Mouse (Mus musculus): ENCODE measurements around the gene Dek.

Gene Dek

GRCm38 (mm10) chr13:47105711-47106579 lies at the start of gene Dek:
TSS of gene Dek (minus strand) at chr13:47106201.
- DNase-seq (ENCODE audit: low spot score): peak; percentile 91

- no peak for DNase-seq (ENCODE audit: low spot score)
These were observed 48.9 kb upstream of the Dek start for GRCm38 (mm10) chr13:47154866-47155265.

GRCm38 (mm10) chr13:47153206-47153605 lies 47.2 kb upstream of the Dek start:
- no peak for DNase-seq (ENCODE audit: low spot score)

GRCm38 (mm10) chr13:47152390-47152789 lies 46.4 kb upstream of the Dek start:
- peak; percentile 22 for DNase-seq (ENCODE audit: low spot score)

- no peak for DNase-seq (ENCODE audit: low spot score)
These were observed 45.1 kb upstream of the Dek start for GRCm38 (mm10) chr13:47151060-47151459.

- no peak for DNase-seq (ENCODE audit: low spot score)
These were observed 44.0 kb upstream of the Dek start for GRCm38 (mm10) chr13:47149993-47150392.

GRCm38 (mm10) chr13:47148573-47148972 lies 42.6 kb upstream of the Dek start:
- no peak for DNase-seq (ENCODE audit: low spot score)

- DNase-seq (ENCODE audit: low spot score): no peak
These were observed 40.4 kb upstream of the Dek start for GRCm38 (mm10) chr13:47146388-47146787.

- no peak for DNase-seq (ENCODE audit: low spot score)
These were observed 39.9 kb upstream of the Dek start for GRCm38 (mm10) chr13:47145939-47146338.

GRCm38 (mm10) chr13:47142764-47143163 lies 36.8 kb upstream of the Dek start:
- no peak for DNase-seq (ENCODE audit: low spot score)

- DNase-seq (ENCODE audit: low spot score): no peak
These were observed 29.7 kb upstream of the Dek start for GRCm38 (mm10) chr13:47135741-47136140.

GRCm38 (mm10) chr13:47134836-47135235 lies 28.8 kb upstream of the Dek start:
- DNase-seq (ENCODE audit: low spot score): no peak

GRCm38 (mm10) chr13:47133058-47133457 lies 27.1 kb upstream of the Dek start:
- DNase-seq (ENCODE audit: low spot score): no peak

GRCm38 (mm10) chr13:47129090-47129489 lies 23.1 kb upstream of the Dek start:
- no peak for DNase-seq (ENCODE audit: low spot score)

- no peak for DNase-seq (ENCODE audit: low spot score)
These were observed 19.6 kb upstream of the Dek start for GRCm38 (mm10) chr13:47125595-47125994.

- no peak for DNase-seq (ENCODE audit: low spot score)
These were observed 19.0 kb upstream of the Dek start for GRCm38 (mm10) chr13:47124986-47125385.

GRCm38 (mm10) chr13:47124449-47124848 lies 18.4 kb upstream of the Dek start:
- DNase-seq (ENCODE audit: low spot score): no peak

- DNase-seq (ENCODE audit: low spot score): peak; percentile 64
These were observed 16.8 kb upstream of the Dek start, which contains the start of gene Rnf144b for GRCm38 (mm10) chr13:47122537-47123430. TSS of gene Rnf144b (plus strand) at chr13:47122656.

- no peak for DNase-seq (ENCODE audit: low spot score)
These were observed 15.4 kb upstream of the Dek start for GRCm38 (mm10) chr13:47121333-47121889.

- no peak for DNase-seq (ENCODE audit: low spot score)
These were observed 10.0 kb upstream of the Dek start for GRCm38 (mm10) chr13:47116000-47116399.

GRCm38 (mm10) chr13:47112924-47113323 lies 6.9 kb upstream of the Dek start:
- DNase-seq (ENCODE audit: low spot score): no peak

GRCm38 (mm10) chr13:47112056-47112455 lies 6.1 kb upstream of the Dek start:
- DNase-seq (ENCODE audit: low spot score): no peak
